Mouse (Mus musculus): Measurements from ENCODE around the gene Nrp2.

The Nrp2 gene

DNA sequence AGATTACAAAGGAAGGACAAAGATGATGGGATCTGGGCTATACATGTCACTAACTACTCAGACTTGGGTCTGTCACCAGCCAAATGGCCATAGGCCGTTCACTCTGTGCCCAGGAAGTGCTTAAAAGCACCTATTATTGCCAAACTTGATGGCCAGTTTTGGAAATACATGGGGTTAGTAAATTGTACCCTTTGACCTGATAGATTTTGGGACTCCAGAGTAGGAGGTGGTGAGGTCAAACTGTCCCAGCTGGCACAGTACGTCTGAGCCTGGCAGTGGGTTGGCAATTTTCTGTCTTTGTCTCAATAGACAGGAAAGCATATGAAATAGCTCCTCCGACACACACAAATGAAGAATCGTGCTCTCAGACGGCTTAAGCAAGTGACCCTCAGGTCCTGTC, 20.8 kb downstream of the Nrp2 start:
- no peak for DNase-seq (ENCODE audit: low read depth, low spot score)

DNA sequence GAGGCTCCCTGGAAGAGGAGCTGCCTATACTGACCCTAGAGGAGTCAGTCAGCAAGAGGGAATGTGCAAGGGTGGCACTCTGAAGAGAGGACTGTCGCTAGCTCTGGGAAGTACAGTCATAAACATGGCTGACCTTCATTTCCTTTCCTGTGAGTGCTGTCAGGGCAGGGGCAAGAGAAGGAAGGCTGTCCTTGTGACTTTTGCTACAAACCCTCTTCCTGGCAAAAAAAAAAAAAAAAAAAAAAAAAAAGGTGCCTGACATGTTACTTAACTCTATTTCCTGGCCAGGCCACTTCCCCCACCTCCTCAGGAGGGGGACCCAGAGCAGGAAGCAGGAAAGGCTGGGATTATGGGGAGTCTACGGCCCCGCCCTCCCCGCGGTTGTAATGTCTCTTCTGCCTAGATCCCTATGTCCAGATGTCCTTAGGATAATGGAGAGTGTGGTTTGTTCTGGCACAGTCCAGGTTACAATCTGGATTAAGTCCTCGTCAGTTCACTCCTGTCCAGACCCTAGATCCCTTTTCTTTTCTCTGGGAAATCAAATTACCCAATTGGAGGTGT, 21.5 kb downstream of the Nrp2 start:
- no peak for DNase-seq (ENCODE audit: low read depth, low spot score)

DNA sequence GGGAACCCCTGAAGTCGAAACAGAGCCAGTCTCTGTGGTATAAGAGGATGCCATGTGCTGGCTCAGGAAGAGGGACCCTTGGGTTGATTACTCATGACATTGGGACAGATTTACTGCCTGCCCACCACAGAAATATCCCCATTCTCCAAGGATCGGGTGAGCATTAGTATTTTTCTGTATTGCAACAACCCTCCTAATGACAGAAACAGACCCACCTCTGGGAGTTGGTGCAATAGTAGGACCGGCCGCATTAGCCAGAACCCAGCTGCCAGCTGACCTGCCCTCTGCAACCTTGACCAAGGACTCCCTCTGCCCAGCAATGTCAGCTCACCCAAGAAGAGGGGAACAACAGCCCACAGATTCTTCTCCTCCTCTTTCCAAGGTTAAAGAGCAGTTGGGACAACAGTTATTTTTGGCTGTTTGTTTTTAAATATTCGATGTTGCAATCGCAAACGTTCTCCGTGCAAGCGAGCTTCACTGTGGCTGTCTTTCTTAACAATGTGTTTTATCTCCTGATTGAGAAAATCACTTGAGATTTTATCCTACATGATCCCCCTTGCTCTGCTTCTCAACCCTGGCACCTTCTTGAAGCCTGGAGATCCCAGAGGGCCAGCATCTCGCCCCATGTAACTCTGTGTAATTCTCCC, 22.1 kb downstream of the Nrp2 start:
- DNase-seq (ENCODE audit: low read depth, low spot score), result no peak

DNA sequence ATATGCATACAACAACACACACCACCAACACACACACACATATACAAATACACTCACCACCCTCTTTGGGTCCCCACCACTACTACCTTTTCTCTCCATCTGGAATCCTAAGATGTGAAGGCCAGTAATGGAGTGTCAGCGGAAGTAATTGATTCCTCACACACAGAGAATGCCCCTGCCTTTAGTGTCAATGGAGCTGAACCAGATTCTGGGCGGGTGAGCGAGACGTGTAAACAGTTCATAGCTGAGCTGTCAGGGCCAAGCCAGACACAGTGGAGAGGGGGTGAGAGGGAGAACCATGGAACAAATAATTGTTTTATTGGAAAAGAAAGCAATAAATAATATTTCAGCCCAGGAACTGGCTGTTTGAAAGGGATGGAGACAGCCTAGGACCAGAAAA, 24.1 kb downstream of the Nrp2 start:
- DNase-seq (ENCODE audit: low read depth, low spot score), result no peak

DNA sequence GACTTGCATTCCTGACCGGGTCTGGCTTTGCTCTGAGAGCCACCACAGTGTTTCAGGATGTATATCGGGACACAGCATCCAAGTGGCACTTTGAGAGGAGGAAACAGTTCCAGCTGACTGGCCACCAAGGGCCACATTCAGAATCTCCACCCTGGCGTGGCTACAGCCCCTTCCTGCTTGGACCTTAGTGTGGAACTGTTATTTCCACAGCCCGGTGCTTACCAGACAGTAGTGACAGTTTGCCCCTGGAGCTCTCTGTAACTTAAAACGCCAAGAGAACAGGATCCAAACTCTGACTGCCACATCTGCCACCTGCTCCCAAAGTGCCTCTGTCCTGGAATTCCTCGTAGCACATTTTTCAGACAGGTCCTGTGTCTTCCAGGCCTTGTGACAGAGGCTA, 25.3 kb downstream of the Nrp2 start:
- DNase-seq (ENCODE audit: low read depth, low spot score), result no peak

DNA sequence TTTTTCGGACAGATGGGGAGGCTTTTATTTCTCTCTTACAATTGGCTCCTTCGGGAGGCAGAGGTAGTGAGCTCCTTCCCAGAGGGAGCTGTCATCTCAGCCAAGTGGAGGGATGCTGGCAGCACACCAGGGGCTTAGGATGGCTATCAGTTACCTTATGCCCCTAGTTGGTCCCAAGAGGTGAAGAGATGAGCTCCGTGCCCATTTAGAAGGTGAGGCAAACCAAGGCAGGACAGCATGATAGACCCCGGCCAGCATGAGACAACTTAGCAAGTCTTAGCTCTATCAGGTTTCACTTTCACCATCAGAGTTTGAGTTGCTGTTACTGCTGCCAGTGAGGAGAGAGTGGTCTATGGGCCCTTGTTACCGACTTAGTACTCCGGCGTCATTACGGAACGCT, 25.8 kb downstream of the Nrp2 start:
- no peak for DNase-seq (ENCODE audit: low read depth, low spot score)

DNA sequence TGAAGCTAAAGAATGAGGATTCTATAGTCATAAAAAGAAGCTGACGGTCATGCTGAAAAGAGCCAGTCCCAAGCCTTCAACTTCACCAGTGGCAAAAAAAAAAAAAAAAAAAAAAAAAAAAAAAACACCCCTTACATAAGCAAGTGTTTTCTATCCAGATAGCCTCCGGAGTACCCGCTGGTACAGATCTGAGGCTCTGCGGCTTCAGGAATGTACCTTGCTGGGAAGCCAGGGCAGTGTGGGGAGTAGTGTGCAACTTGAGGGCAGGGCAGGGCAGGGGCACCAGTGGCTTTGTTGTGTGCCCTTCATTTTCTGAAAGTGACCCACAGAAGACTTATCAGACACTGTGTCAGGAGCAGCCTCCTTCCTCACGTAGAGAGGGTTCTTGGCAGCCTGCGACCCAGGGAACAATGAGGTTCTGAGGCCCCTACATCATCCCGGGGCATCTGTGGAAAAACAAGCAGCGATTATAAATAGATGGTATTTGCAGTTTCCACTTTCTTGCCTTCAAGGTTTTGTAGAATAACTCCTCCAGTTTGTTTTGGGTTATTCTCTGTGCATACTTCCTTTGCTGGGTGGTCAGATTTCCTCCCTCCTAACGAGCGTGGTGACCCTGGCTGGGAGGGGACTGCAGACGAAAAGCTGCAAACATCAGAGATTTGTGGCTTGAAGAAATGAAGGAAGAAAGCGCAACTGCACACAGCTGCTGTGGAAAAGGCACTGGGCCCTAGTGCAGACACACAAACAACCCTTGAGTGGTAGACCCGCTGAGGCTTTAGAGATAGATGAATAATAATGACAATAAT, 26.5 kb downstream of the Nrp2 start:
- no peak for DNase-seq (ENCODE audit: low read depth, low spot score)

DNA sequence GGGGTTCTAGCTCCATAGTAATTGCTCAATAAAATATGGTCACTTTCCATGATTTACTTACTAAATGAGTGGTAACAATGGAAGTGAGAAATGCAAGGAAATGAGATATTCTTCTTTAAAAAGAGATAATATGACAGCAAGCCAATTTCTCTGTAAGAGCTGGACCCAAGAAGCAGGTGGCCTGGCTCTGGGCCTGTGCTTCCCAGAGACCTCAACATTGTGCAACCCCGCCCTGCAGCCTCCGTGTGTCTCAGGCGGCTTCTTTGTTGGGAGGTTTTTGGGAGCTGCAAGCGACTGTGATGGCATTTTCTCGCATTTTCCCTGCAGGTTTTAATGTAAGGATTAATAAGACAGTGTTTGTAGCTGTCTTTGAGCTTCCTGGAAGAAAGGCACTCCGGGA, 29.0 kb downstream of the Nrp2 start:
- no peak for DNase-seq (ENCODE audit: low read depth, low spot score)

DNA sequence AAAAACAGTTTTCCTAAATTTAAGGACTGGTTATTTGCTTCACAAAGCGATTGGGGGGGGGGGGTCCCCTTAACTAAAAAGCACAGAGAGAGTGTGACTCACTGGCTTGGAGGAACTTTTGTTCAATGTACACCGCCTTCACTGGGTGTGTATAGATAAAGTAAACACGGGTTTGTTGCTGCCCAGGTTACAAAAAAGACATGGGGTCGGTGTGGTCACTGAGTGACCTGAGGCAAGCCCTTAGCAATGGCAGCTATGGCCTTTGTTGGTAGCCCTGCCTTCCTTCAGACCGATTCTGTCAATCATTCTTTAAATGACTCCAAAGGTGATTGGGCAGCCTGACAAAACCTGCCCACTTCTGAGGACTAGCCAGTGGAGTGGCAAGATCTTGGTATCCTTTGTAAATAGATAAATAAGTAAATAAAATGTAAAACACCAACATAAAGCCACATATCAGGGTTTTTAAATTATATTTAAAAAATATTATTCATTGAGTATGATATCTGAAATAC, 31.4 kb downstream of the Nrp2 start:
- no peak for DNase-seq (ENCODE audit: low read depth, low spot score)

DNA sequence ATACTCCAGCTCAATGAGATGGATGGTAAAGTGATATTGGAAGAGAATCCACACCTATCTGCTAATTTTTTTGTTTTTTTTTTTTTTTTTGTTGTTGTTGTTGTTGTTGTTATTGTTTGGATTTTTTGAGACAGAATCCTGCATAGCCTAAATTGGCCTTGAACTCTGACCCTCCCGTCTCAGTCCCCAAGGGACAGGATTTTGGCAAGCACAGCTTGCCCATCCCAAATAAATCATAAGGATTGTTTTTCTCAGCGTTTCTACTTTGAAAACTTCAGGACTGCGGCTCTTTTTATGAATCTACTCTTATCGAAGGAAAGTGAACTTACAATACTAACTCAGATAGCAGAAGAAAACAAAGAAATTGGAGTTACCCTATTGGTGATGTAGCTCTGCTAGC, 31.9 kb downstream of the Nrp2 start:
- no peak for DNase-seq (ENCODE audit: low read depth, low spot score)

DNA sequence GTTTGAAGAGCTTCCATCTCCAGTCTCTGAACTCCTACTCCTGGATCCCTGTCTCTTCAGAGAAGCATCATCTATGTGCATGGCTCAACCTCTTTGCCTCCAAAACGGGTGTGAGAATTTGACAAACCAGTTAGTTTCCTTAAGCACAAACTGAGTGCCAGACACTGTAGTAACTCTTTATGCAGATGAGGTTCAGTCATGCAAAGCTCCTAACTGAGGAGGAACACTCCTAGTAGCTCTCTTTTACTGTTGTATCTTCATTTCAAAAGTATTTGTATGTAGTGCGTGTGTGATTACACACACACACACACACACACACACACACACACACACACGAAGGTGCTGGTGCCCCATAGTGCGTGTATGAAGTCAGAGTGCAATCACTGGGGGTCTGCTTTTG, 32.8 kb downstream of the Nrp2 start:
- no peak for DNase-seq (ENCODE audit: low read depth, low spot score)

DNA sequence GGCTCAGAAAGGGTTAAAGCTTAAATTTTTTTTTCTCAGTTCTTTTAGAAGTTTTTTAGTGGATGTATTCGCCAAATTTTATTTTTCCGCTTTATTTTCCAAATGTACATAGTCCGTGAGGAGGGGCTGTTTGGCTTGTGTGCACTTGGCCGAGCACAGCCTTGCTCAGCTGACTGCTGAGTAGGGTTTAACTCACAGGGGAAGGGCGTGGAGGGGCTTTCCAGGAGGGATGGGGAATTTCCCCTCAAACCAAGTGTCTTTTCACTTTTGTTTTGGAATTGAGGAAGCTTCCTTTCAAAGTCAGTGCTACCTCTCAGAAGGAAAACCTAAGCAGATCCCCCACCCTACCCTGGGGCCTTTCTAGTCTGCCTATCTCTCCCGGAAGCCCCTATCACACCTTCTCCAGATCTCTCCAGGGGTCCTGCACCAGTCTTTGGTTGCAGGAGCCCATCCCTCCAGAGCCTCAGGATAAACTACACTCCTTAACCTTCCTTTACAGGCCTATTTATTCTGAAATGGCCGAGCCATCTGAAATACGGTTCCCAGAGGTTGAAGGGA, 33.4 kb downstream of the Nrp2 start:
- no peak for DNase-seq (ENCODE audit: low read depth, low spot score)

DNA sequence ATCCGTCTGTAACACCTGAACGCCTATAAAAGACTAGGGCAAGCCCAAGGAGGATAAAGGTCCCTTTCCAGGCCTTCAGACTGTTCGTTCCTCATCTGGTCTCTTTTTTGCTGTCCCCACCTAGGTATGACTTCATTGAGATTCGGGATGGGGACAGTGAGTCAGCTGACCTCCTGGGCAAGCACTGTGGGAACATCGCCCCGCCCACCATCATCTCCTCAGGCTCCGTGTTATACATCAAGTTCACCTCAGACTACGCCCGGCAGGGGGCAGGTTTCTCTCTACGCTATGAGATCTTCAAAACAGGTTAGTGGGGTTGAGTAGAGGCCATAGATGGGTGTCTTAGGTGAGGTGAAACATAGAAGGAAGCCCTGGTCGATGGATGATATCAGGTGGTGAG, 35.1 kb downstream of the Nrp2 start:
- DNase-seq (ENCODE audit: low read depth, low spot score), result no peak

DNA sequence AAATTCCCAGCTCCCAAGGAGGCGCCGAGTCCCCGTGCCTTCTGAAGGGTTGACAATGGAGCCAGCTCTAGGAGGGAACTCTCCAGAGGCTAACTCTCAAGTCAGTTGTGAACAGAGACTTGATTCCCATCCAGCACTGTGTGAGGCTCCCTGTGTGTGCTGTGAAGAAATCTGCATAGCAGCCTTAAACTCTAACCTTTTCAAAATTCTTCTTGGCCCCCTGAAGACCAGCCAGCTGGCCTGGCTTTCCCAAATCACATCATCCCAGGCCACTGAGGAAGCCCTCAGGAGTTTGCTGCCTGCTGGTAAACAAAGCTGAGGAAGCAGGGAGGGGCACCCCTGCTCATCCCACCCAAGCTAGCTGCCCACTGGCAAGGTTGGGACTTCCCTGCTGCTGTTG, 39.0 kb downstream of the Nrp2 start:
- DNase-seq (ENCODE audit: low read depth, low spot score), result no peak

DNA sequence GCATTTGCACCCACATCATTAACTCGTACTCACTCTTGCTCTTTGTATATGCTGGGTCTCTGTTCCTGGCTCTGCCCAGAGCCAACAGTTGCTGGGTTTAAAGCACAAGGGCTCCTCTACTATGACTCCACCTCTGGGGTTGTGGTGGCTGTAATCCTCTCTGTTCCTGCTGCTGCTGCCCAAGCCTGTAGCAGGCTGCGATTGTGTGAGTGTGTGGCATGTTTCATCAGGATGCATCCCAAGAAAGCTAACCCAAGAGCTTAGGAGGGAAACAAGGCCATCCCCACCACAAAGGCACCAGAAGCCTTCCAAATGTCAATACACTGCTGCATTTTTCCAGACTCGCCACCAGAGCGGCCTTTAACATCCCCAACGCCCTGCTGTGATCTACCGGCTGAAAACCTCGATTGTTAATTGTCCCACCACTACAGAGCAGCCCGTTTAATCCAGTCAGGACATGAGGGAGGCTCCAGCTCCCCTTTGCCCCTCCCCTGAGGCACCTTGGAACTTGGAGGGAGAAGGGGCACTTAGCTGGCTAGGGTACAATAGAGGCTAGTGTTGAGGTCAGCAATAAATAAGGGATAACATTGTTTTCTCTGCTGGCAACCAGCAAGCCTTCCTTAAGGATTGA, 40.1 kb downstream of the Nrp2 start:
- no peak for DNase-seq (ENCODE audit: low read depth, low spot score)

DNA sequence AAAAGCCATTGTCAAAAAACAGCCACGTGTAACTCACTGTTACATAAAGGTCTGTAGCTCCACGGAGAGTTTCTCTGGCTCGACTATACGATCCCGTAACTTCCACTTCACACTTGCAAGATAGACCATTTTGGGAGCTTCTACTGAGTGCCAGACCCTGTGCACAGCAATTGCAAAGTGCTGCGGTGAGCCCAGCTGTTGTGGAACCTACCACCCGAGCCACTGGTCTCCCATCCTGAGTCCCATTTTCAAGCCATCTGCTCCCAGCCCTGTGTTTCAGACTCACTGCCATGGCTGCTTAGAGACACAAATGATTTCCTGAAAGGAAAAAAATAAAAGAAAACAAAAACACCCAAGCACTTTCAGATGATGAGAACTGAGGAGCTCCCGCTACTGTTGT, 42.8 kb downstream of the Nrp2 start:
- no peak for DNase-seq (ENCODE audit: low read depth, low spot score)

DNA sequence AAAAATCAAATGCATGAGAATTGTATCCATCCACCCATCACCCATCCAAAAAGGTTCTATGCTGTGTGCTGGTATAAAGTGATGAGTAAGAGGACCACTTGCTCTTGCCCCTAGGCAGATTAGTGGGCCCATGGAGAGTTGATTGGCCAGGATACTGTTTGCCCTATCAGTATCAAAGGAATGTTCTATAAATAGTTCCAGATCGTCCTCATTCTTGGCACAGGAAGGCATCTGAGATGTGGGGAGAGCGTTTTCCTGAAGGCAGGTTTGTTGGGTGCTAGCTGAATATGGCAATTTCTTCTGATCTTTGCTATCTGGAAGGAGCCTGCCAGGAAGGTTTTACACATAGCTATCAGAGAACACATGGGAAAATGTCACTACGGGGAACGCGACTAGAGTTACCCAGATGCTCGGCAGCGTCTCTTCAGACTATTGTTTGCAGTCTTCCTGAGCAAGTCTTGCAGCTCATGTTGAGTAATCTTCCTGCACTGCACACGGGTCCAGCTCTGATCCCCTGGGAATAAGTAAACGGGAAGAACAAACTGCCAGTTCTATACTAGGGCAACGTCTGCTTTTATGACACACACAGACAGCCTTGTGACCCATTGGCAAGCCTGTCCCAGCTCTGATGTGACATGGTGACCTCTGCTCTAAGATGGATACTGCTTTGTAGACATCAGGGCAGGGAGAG, 44.5 kb downstream of the Nrp2 start:
- no peak for DNase-seq (ENCODE audit: low read depth, low spot score)

DNA sequence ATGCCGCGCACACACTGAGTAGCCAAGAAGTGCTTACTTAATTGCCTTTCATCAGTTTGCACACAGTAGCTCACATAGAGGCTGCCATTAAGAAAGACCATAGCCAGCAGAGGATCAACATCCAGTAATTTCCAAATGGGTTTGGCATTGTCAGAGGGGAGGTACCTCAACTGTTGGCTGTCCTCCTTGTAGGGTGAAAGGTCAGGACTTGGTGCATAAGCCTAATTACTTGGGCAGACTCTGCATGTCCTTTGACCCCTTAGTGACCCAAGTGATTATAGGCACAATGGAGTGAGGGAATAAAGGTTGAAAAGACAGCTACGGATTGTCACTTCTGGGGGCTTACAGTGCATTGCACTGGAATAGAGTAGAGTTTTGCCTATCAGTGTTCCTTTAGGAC, 45.3 kb downstream of the Nrp2 start:
- DNase-seq (ENCODE audit: low read depth, low spot score), result no peak

DNA sequence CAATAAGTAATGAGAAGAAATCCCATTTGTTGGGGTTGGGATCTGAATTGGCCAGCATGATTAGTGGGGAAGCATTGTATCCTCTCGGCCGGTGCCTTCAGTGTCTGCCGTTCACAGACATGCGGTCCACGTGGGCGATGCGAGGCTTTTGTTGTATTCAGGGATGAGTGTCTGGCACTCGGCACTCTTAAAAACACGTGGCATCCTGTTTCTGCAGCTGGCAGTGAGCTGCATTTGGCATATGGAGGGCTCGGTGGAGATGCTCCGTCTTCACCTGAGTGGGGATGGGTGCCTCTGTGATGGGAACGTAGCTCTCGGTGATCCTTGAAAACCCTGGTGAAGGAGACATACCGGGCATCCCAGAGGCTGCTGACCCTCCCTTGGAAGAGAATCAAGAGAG, 46.6 kb downstream of the Nrp2 start:
- DNase-seq (ENCODE audit: low read depth, low spot score), result no peak

DNA sequence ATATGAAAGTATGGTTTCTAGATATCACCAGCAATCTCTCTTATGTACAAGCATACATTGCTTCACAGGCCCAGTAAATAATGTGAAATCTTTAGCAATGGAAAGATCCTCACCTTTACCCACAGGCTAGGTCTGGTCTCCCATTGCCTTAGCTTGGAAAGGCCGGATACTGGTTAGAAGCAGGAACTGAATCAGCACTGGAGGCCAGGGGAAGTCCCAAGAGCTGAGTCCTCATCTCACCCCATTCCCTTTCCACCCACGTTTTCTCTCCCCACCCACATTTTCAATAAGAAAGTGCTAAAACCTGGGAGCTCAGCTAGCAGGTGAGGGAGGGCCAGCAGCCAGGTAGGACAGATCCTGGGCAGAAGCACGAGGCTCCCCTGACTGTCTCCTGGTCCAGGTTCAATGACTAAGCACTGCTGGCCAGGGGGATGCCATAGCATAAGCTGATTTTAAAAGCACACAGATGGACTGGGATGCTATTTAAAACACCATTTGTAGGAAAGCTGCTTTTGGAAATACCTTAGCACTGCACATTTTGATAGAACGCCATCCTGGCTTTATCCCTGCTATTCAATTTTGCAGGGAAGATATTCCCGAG, 47.4 kb downstream of the Nrp2 start:
- no peak for DNase-seq (ENCODE audit: low read depth, low spot score)

All from brain, embryonic 18.5 days (tissue).